Mouse (Mus musculus) midbrain, embryonic 13.5 days (tissue): Measurements from ENCODE around the gene Serp2. TPM values are rescaled to one million over a fixed set of nuclear protein-coding genes. Genes with fewer than 3 reads are reported as not detected.

Experiments used
- polyA plus RNA-seq: library from polyadenylated mRNA; unstranded; fragments of >200 nt; fragmentation: Nextera tagmentation; extraction: Ambion mirVana; gene quantifications from 2 replicates; pipeline ENCODE4 v1.2.1, GENCODE M21; 2015

Gene Serp2
- polyA plus RNA-seq, 1 experiment from 2014 or later = 102 TPM

Other genes starting within 250 kb of the Serp2 start
- gene Tsc22d1, start 141.9 kb downstream of the Serp2 start, polyA plus RNA-seq = 644 and 657 TPM in 2 replicates